Mouse (Mus musculus): ENCODE results near the gene Kif3b.

DNA sequence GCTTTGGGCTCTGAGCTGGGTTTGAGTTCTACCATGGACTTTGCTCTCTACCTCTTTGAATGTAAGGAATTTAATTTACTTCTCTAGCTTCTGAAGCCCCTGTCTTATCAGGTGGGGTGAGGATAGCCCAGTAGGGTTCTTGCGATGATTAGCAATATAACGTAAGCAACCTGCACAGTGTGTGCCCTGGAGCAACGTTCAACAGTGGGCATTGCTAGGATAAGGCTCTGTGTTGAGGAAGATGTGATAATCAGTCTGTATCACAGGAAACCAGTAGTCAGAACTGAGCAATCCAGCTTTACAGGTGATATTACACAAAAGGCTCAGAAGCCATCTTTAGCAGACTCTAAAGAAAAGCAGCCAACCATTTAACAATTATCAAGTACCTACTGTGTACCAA, 43.1 kb downstream of the Kif3b start:
- no peak for TF ChIP-seq GATA1 (IDR thresholded peaks at IDR 0.05; ENCODE audit: low read length)
- TF ChIP-seq TAL1 (IDR thresholded peaks at IDR 0.05; ENCODE audit: low read length) = no peak

All from erythroblast, embryonic 14.5 days (primary cell).